Mouse (Mus musculus): Measurements from ENCODE around the gene 3110082I17Rik. TPM values are rescaled to one million over a fixed set of nuclear protein-coding genes. Genes with fewer than 3 reads are reported as not detected.

The 3110082I17Rik gene
- total and polyA plus RNA-seq, 3 experiments = 16.4 to 48.6 (median 18.8) TPM

- no peak for DNase-seq (ENCODE audit: low spot score)
- ATAC-seq (ENCODE audit: extremely low read depth, insufficient number of reproducible peaks, low FRiP score, poor library complexity, severe bottlenecking) = no peak; the same call in 1 of the 2 replicates
- Histone ChIP-seq H3K9me3 (replicated peaks) (no peaks in the 10 kb centered on the region; the same call in 1 of the 2 replicates), H3K4me3 (ENCODE audit: low read depth, low read length) (peak within 1 kb of the TSS; percentile 64), H3K36me3 (replicated peaks) (no peaks in the 10 kb centered on the region), H3K27me3 (ENCODE audit: insufficient read depth, low read length) (peaks cover 85% of the 10 kb centered on the region), H3K4me1 (ENCODE audit: insufficient read depth, low read depth, low read length) (peaks cover 16% of the 10 kb centered on the region)
- no peak for TF ChIP-seq GATA2 (IDR thresholded peaks at IDR 0.05; ENCODE audit: borderline replicate concordance, low read depth, low read length)
- TF ChIP-seq POLR2AphosphoS5 (IDR thresholded peaks at IDR 0.05; ENCODE audit: insufficient replicate concordance, low read depth, low read length) = no peak
- no peak for TF ChIP-seq GATA1 (IDR thresholded peaks at IDR 0.05; ENCODE audit: borderline replicate concordance, low read length)
- no peak for TF ChIP-seq TAL1 (conservative IDR thresholded peaks at IDR 0.05; ENCODE audit: low read depth, low read length)
- TF ChIP-seq CTCF (IDR thresholded peaks at IDR 0.05; ENCODE audit: low read depth, low read length) = no peak
Measured at GRCm38 (mm10) chr5:139325395-139325966, 134.8 kb downstream of the 3110082I17Rik start, which contains the start of gene Adap1. Gene Adap1 (minus strand): TSS chr5:139325622.

- H3K4me1 ChIP-seq (ENCODE audit: insufficient read depth, low read depth, low read length) = peaks cover 16% of the 10 kb centered on the region
- H3K27me3 ChIP-seq (ENCODE audit: insufficient read depth, low read length) = peaks cover 87% of the 10 kb centered on the region
- ATAC-seq (ENCODE audit: extremely low read depth, insufficient number of reproducible peaks, low FRiP score, poor library complexity, severe bottlenecking) = no peak
- TF ChIP-seq CTCF (IDR thresholded peaks at IDR 0.05; ENCODE audit: low read depth, low read length) = no peak
- TF ChIP-seq GATA1 (IDR thresholded peaks at IDR 0.05; ENCODE audit: borderline replicate concordance, low read length) = no peak
- no peak for TF ChIP-seq GATA2 (IDR thresholded peaks at IDR 0.05; ENCODE audit: borderline replicate concordance, low read depth, low read length)
- TF ChIP-seq POLR2AphosphoS5 (IDR thresholded peaks at IDR 0.05; ENCODE audit: insufficient replicate concordance, low read depth, low read length) = no peak
- no peak for TF ChIP-seq TAL1 (conservative IDR thresholded peaks at IDR 0.05; ENCODE audit: low read depth, low read length)
- no peaks in the 10 kb centered on the region for H3K36me3 ChIP-seq (replicated peaks)
- no peaks in the 10 kb centered on the region; the same call in 1 of the 2 replicates for H3K9me3 ChIP-seq (replicated peaks)
- peak overlapping the region; percentile 64 for H3K4me3 ChIP-seq (ENCODE audit: low read depth, low read length)
- no peak for DNase-seq (ENCODE audit: low spot score)
Measured at GRCm38 (mm10) chr5:139324691-139325394, 135.5 kb downstream of the 3110082I17Rik start.

GRCm38 (mm10) chr5:139324045-139324491 lies 136.3 kb downstream of the 3110082I17Rik start:
- H3K36me3 ChIP-seq (replicated peaks) = no peaks in the 10 kb centered on the region
- no peak for DNase-seq (ENCODE audit: low spot score)

GRCm38 (mm10) chr5:139323260-139323924 lies 136.9 kb downstream of the 3110082I17Rik start:
- no peak overlapping the region for H3K4me3 ChIP-seq (ENCODE audit: low read depth, low read length)
- peaks cover 83% of the 10 kb centered on the region for H3K27me3 ChIP-seq (ENCODE audit: insufficient read depth, low read length)
- no peak for TF ChIP-seq POLR2AphosphoS5 (IDR thresholded peaks at IDR 0.05; ENCODE audit: insufficient replicate concordance, low read depth, low read length)
- no peak for TF ChIP-seq CTCF (IDR thresholded peaks at IDR 0.05; ENCODE audit: low read depth, low read length)
- TF ChIP-seq GATA1 (IDR thresholded peaks at IDR 0.05; ENCODE audit: borderline replicate concordance, low read length) = no peak
- H3K9me3 ChIP-seq (replicated peaks) = no peaks in the 10 kb centered on the region; the same call in 1 of the 2 replicates
- DNase-seq (ENCODE audit: low spot score) (no peak), ATAC-seq (ENCODE audit: extremely low read depth, insufficient number of reproducible peaks, low FRiP score, poor library complexity, severe bottlenecking) (no peak)
- peaks cover 16% of the 10 kb centered on the region for H3K4me1 ChIP-seq (ENCODE audit: insufficient read depth, low read depth, low read length)
- no peaks in the 10 kb centered on the region for H3K36me3 ChIP-seq (replicated peaks)

More at GRCm38 (mm10) chr5:139324045-139324491, 136.3 kb downstream of the 3110082I17Rik start:
- no peak for ATAC-seq (ENCODE audit: extremely low read depth, insufficient number of reproducible peaks, low FRiP score, poor library complexity, severe bottlenecking)
- H3K4me3 ChIP-seq (ENCODE audit: low read depth, low read length) = no peak overlapping the region
- H3K9me3 ChIP-seq (replicated peaks) = no peaks in the 10 kb centered on the region; the same call in 1 of the 2 replicates
- H3K27me3 ChIP-seq (ENCODE audit: insufficient read depth, low read length) = peaks cover 83% of the 10 kb centered on the region
- TF ChIP-seq CTCF (IDR thresholded peaks at IDR 0.05; ENCODE audit: low read depth, low read length) (no peak), TAL1 (conservative IDR thresholded peaks at IDR 0.05; ENCODE audit: low read depth, low read length) (no peak), POLR2AphosphoS5 (IDR thresholded peaks at IDR 0.05; ENCODE audit: insufficient replicate concordance, low read depth, low read length) (no peak)
- peaks cover 16% of the 10 kb centered on the region for H3K4me1 ChIP-seq (ENCODE audit: insufficient read depth, low read depth, low read length)

- H3K27me3 ChIP-seq (ENCODE audit: insufficient read depth, low read length) = peaks cover 82% of the 10 kb centered on the region
- peaks cover 16% of the 10 kb centered on the region for H3K4me1 ChIP-seq (ENCODE audit: insufficient read depth, low read depth, low read length)
- no peak overlapping the region for H3K4me3 ChIP-seq (ENCODE audit: low read depth, low read length)
- ATAC-seq (ENCODE audit: extremely low read depth, insufficient number of reproducible peaks, low FRiP score, poor library complexity, severe bottlenecking) (no peak), DNase-seq (ENCODE audit: low spot score) (no peak)
- H3K36me3 ChIP-seq (replicated peaks) = no peaks in the 10 kb centered on the region
- H3K9me3 ChIP-seq (replicated peaks) = no peaks in the 10 kb centered on the region; the same call in 1 of the 2 replicates
- TF ChIP-seq CTCF (IDR thresholded peaks at IDR 0.05; ENCODE audit: low read depth, low read length) = no peak
- no peak for TF ChIP-seq POLR2AphosphoS5 (IDR thresholded peaks at IDR 0.05; ENCODE audit: insufficient replicate concordance, low read depth, low read length)
- TF ChIP-seq TAL1 (conservative IDR thresholded peaks at IDR 0.05; ENCODE audit: low read depth, low read length) = no peak
- no peak for TF ChIP-seq GATA1 (IDR thresholded peaks at IDR 0.05; ENCODE audit: borderline replicate concordance, low read length)
- TF ChIP-seq GATA2 (IDR thresholded peaks at IDR 0.05; ENCODE audit: borderline replicate concordance, low read depth, low read length) = no peak
Measured at GRCm38 (mm10) chr5:139321331-139321730, 139.0 kb downstream of the 3110082I17Rik start.

GRCm38 (mm10) chr5:139320424-139320823 lies 139.9 kb downstream of the 3110082I17Rik start:
- no peak overlapping the region for H3K4me3 ChIP-seq (ENCODE audit: low read depth, low read length)
- no peak for DNase-seq (ENCODE audit: low spot score)
- no peaks in the 10 kb centered on the region for H3K36me3 ChIP-seq (replicated peaks)
- peaks cover 8% of the 10 kb centered on the region for H3K4me1 ChIP-seq (ENCODE audit: insufficient read depth, low read depth, low read length)
- ATAC-seq (ENCODE audit: extremely low read depth, insufficient number of reproducible peaks, low FRiP score, poor library complexity, severe bottlenecking) = no peak
- TF ChIP-seq TAL1 (conservative IDR thresholded peaks at IDR 0.05; ENCODE audit: low read depth, low read length) (no peak), POLR2AphosphoS5 (IDR thresholded peaks at IDR 0.05; ENCODE audit: insufficient replicate concordance, low read depth, low read length) (no peak), CTCF (IDR thresholded peaks at IDR 0.05; ENCODE audit: low read depth, low read length) (no peak), GATA1 (IDR thresholded peaks at IDR 0.05; ENCODE audit: borderline replicate concordance, low read length) (no peak), GATA2 (IDR thresholded peaks at IDR 0.05; ENCODE audit: borderline replicate concordance, low read depth, low read length) (no peak)
- no peaks in the 10 kb centered on the region; the same call in 1 of the 2 replicates for H3K9me3 ChIP-seq (replicated peaks)
- H3K27me3 ChIP-seq (ENCODE audit: insufficient read depth, low read length) = peaks cover 73% of the 10 kb centered on the region
